Mouse (Mus musculus) forebrain, embryonic 11.5 days (tissue): ENCODE measurements around the gene Dnaaf1. TPM values are rescaled to one million over a fixed set of nuclear protein-coding genes. Genes with fewer than 3 reads are reported as not detected.
A peak's percentile ranks its signal among the peaks of the same experiment; 100 is the strongest.

Experiments
- ATAC-seq: fragments of 200-750 bp; cut with Nextera tagmentation; replicated peaks from 2 replicates; pipeline ENCODE4 v1.8.0; 2017; ENCODE audit warnings: moderate TSS enrichment; ENCODE audit not compliant: low FRiP score
- DNase-seq: peaks from one replicate; pipeline ENCODE4 v3.0.0-alpha.2; 2017; ENCODE audit warnings: low spot score
- H3K27ac ChIP-seq: fragments of 300-500 bp; sonication (generic); 2 replicates; pipeline ENCODE4 v1.5.1; 2014; ENCODE audit warnings: low read depth, low read length
- H3K27me3 ChIP-seq: fragments of 300-500 bp; sonication (generic); 2 replicates; pipeline ENCODE4 v1.6.1; 2014; ENCODE audit warnings: mild to moderate bottlenecking, low read length, mixed read lengths; ENCODE audit not compliant: control insufficient read depth, insufficient read depth
- H3K36me3 ChIP-seq: fragments of 300-500 bp; sonication (generic); 2 replicates; pipeline ENCODE4 v1.6.1; 2014; ENCODE audit warnings: mild to moderate bottlenecking, low read length, moderate library complexity, mixed read lengths; ENCODE audit not compliant: control insufficient read depth, insufficient read depth
- H3K4me1 ChIP-seq: fragments of 300-500 bp; sonication (generic); replicated peaks from 2 replicates; pipeline ENCODE4 v1.6.1; 2014; ENCODE audit warnings: low read length, mixed read lengths; ENCODE audit not compliant: control insufficient read depth, insufficient read depth
- H3K4me2 ChIP-seq: fragments of 300-500 bp; sonication (generic); 2 replicates; pipeline ENCODE4 v1.6.1; 2014; ENCODE audit warnings: low read depth, mild to moderate bottlenecking, low read length, moderate library complexity, mixed read lengths; ENCODE audit not compliant: severe bottlenecking
- H3K4me3 ChIP-seq: fragments of 300-500 bp; sonication (generic); 2 replicates; pipeline ENCODE4 v1.5.1; 2014; ENCODE audit warnings: low read depth, low read length
- H3K9ac ChIP-seq: fragments of 300-500 bp; sonication (generic); 2 replicates; pipeline ENCODE4 v1.6.1; 2014; ENCODE audit warnings: low read length
- H3K9me3 ChIP-seq: fragments of 300-500 bp; sonication (generic); 2 replicates; pipeline ENCODE4 v1.6.1; 2016; ENCODE audit warnings: low read length, mixed read lengths; ENCODE audit not compliant: control insufficient read depth
- WGBS: fragments of 180-500 bp; shearing (Covaris S2); extraction: QIAGEN DNeasy Blood & Tissue Kit; methylation state at CpG from one replicate; pipeline ENCODE4 v1.1.7; 2014; 5-methylcytosine and 5-hydroxymethylcytosine counted together
- polyA plus RNA-seq: library from polyadenylated mRNA; unstranded; fragments of >200 nt; fragmentation: Nextera tagmentation; extraction: Ambion mirVana; gene quantifications from 2 replicates; pipeline ENCODE4 v1.2.1, GENCODE M21; 2014

Dnaaf1 gene
- polyA plus RNA-seq, 1 experiment from 2014 or later, result not detected

DNA sequence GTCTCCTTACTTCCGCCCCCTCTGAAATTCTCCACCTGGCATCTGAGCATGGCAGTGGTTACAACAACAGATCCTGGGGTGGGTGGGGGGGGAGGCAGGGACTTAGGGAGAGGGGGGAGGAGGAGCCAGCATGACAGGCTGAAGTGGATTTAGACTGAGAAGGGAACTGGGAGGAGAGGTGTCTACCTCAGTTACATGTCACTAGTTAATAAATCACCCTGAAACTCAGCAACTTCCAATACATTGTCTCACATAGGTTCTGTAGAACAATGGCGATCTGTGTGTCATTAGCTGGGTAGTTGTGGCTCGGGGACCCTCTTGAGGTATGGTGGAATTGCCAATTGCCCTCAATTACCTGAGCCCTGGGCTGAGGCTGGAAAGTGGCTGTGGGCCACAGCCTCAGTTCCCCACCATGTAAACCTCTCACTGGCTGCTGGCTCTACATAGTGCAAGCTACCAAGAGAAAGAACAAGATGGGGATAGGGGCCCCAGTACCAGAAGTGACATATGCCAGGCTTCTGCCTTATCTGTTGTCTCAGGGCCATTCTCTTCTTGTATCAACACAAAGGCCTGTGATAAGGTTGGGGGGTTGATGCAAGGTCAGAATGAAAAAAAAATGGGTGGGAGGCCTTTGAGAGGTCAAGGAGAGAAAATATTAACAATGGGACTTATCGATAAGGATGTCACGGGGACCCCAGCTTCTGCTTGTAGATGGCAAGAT is 5.6 kb downstream of the Dnaaf1 start:
- 86% methylated on average over 5 of the region's 5 CpGs for WGBS
- H3K4me3 ChIP-seq, result no peak overlapping the region
- ATAC-seq (no peak), DNase-seq (no peak)
- no peak overlapping the region for H3K27ac ChIP-seq
- H3K27me3 ChIP-seq, result no peaks in the 10 kb centered on the region; the same call in 1 of the 2 replicates
- H3K4me2 ChIP-seq, result no peak overlapping the region
- no peaks in the 10 kb centered on the region for H3K36me3 ChIP-seq
- H3K4me1 ChIP-seq, result no peaks in the 10 kb centered on the region
- H3K9me3 ChIP-seq, result no peaks in the 10 kb centered on the region
- no peak overlapping the region for H3K9ac ChIP-seq

GRCm38 (mm10) chr8:119585901-119586300 is 10.9 kb downstream of the Dnaaf1 start:
- H3K9me3 ChIP-seq, result no peaks in the 10 kb centered on the region
- H3K4me1 ChIP-seq, result no peaks in the 10 kb centered on the region
- H3K9ac ChIP-seq, result peak overlapping the region; percentile 32; the same call in 1 of the 2 replicates
- no peak for DNase-seq
- no peaks in the 10 kb centered on the region for H3K36me3 ChIP-seq
- no peak overlapping the region for H3K27ac ChIP-seq
- 28% methylated on average over 24 of the region's 24 CpGs for WGBS
- no peaks in the 10 kb centered on the region for H3K27me3 ChIP-seq
- peak overlapping the region; percentile 22 for H3K4me3 ChIP-seq
- peak overlapping the region; percentile 42 for H3K4me2 ChIP-seq
- no peak for ATAC-seq

DNA sequence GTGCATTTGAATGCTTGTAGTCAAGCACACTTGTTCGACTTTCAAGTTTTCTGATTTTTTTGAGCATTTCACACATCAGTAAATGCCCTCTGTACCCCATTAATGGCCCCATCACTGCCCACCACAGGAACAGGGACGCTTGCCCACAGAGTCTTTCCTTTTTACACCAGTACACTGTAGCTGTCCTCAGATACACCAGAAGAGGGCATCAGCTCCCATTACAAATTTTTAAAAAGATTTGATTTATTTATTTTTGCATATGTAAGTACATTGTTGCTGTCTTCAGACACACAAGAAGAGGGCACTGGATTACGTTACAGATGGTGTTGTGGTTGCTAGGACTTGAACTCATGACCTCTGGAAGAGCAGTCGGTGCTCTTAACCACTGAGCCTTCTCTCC is 13.3 kb downstream of the Dnaaf1 start:
- Histone ChIP-seq H3K9me3 (no peaks in the 10 kb centered on the region), H3K4me3 (no peak overlapping the region), H3K36me3 (no peaks in the 10 kb centered on the region), H3K9ac (no peak overlapping the region), H3K27ac (no peak overlapping the region), H3K4me2 (no peak overlapping the region), H3K4me1 (no peaks in the 10 kb centered on the region), H3K27me3 (no peaks in the 10 kb centered on the region)
- ATAC-seq (no peak), DNase-seq (no peak)
- 76% methylated on average over 4 of the region's 4 CpGs for WGBS

GRCm38 (mm10) chr8:119588844-119589243 is 13.8 kb downstream of the Dnaaf1 start:
- no peaks in the 10 kb centered on the region for H3K36me3 ChIP-seq
- DNase-seq, result no peak

GRCm38 (mm10) chr8:119590348-119590747 is 15.3 kb downstream of the Dnaaf1 start:
- no peaks in the 10 kb centered on the region for H3K4me1 ChIP-seq
- H3K27me3 ChIP-seq, result no peaks in the 10 kb centered on the region
- ATAC-seq, result no peak
- H3K36me3 ChIP-seq, result no peaks in the 10 kb centered on the region
- H3K9me3 ChIP-seq, result no peaks in the 10 kb centered on the region
- DNase-seq, result no peak
- no peak overlapping the region for H3K9ac ChIP-seq
- H3K27ac ChIP-seq, result no peak overlapping the region
- no peak overlapping the region for H3K4me3 ChIP-seq
- H3K4me2 ChIP-seq, result no peak overlapping the region
- WGBS, result 86% methylated on average over 14 of the region's 14 CpGs

More at GRCm38 (mm10) chr8:119588844-119589243, 13.8 kb downstream of the Dnaaf1 start:
- Histone ChIP-seq H3K9me3 (no peaks in the 10 kb centered on the region), H3K9ac (no peak overlapping the region), H3K27ac (no peak overlapping the region), H3K4me3 (no peak overlapping the region), H3K4me1 (no peaks in the 10 kb centered on the region), H3K4me2 (no peak overlapping the region), H3K27me3 (no peaks in the 10 kb centered on the region)
- ATAC-seq, result no peak
- 36% methylated on average over 10 of the region's 10 CpGs for WGBS

DNA sequence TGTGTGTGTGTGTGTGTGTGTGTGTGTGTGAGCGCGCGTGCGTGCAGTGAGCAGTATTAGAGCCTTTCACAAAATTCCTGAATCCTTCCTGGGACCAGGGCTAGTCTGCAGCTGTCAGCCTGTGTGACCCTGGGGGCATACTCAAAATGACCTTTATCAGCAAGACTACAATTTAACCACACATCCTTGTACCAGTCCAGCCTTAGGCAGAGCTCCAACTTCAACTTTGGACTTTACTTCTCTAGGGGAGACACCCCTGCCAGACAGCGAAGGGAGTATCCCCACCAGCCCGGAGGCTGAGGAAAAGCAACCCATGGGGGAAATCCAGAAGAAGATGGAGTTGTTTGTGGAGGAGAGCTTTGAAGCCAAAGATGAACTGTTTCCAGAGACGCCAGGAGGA is 16.4 kb downstream of the Dnaaf1 start:
- Histone ChIP-seq H3K4me2 (no peak overlapping the region), H3K4me3 (no peak overlapping the region), H3K9me3 (no peaks in the 10 kb centered on the region), H3K27ac (no peak overlapping the region), H3K36me3 (no peaks in the 10 kb centered on the region), H3K4me1 (no peaks in the 10 kb centered on the region), H3K9ac (no peak overlapping the region), H3K27me3 (no peaks in the 10 kb centered on the region)
- 91% methylated on average over 7 of the region's 7 CpGs for WGBS
- DNase-seq, result no peak
- no peak for ATAC-seq

GRCm38 (mm10) chr8:119603771-119604170 is 28.7 kb downstream of the Dnaaf1 start:
- peaks cover 5% of the 10 kb centered on the region; the same call in 1 of the 2 replicates for H3K36me3 ChIP-seq
- 0 out of 2 replicates have a peak overlapping the region, but pooled peaks have one; percentile 75 for H3K4me3 ChIP-seq
- H3K27me3 ChIP-seq, result no peaks in the 10 kb centered on the region
- ATAC-seq, result no peak
- H3K27ac ChIP-seq, result no peak overlapping the region
- H3K4me1 ChIP-seq, result peaks cover 6% of the 10 kb centered on the region
- H3K4me2 ChIP-seq, result peak overlapping the region; percentile 83; the same call in 1 of the 2 replicates
- peak overlapping the region; percentile 88; the same call in 1 of the 2 replicates for H3K9ac ChIP-seq
- H3K9me3 ChIP-seq, result no peaks in the 10 kb centered on the region; the same call in 1 of the 2 replicates
- 92% methylated on average over 4 of the region's 4 CpGs for WGBS
- no peak for DNase-seq

DNA sequence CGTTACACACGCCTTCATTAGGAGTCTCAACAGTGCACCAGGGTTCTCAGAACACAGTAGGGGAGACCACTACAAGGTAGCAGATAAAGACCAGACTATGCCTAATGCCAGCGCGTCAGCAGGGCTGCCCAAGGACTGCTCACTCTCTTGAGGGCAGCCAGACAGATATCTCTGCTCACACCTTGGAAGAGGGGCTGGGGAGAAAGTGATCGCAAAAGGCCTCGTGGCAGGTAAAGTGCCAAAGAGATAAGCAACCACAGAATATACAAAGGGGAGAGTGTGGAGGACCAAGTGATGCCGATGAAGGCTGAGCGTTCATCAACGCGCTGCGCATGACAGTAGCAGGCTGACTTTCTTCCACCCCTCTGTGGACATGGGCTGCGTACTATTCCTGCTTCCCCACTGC is 29.4 kb downstream of the Dnaaf1 start:
- Histone ChIP-seq H3K27ac (no peak overlapping the region), H3K4me2 (peak overlapping the region; percentile 83)
- no peak for ATAC-seq

More for the DNA sequence above, 29.4 kb downstream of the Dnaaf1 start:
- Histone ChIP-seq H3K4me3 (peak overlapping the region; percentile 75), H3K9ac (peak overlapping the region; percentile 88), H3K36me3 (peaks cover 3% of the 10 kb centered on the region; the same call in 1 of the 2 replicates), H3K27me3 (no peaks in the 10 kb centered on the region), H3K9me3 (no peaks in the 10 kb centered on the region; the same call in 1 of the 2 replicates), H3K4me1 (peaks cover 6% of the 10 kb centered on the region)
- 42% methylated on average over 12 of the region's 12 CpGs for WGBS
- DNase-seq, result no peak
